Mouse (Mus musculus): Measurements from ENCODE around the gene Psap. TPM values are rescaled to one million over a fixed set of nuclear protein-coding genes. Genes with fewer than 3 reads are reported as not detected.

Gene Psap
- total RNA-seq, 2 experiments from 2014 or later: 1,489 to 1,662 TPM

DNA sequence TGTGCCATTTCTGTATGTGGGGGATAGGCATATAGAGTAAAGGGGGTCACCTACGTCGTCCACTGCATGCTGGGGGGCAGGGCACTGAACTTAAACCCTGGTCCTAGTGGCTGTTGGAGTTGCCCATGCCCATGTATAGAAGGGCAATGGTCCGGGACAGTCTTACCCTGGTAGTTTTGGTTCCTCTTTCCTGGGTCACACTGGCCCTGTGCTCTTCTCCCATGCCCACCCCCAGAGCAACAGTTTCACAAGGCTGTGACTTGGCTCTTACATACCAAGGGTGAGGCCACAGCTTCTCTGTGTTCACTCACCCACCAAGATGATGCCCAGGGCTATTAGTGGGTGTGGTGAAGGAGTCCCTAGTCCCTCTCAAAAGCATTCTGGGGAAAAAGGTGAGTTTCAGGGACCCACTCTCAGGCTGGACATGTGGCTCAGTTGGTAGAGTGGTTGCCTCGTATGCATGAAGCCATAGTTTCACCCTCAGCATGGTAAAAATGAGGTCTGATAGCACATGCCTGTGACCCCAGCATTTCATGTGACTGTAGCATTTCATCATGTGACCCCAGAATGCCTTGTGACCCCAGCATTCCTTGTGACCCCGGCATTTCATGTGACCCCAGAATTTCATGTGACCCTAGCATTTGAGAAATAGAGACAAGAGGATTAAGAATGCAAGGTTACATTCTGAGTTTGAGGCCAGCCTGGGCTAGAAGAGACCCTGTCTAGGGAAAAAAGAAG is 16.7 kb upstream of the Psap start:
- no peak for DNase-seq (ENCODE audit: low spot score in 2 of 2)
- intact Hi-C loops (cut with DNase I): no loop called here

DNA sequence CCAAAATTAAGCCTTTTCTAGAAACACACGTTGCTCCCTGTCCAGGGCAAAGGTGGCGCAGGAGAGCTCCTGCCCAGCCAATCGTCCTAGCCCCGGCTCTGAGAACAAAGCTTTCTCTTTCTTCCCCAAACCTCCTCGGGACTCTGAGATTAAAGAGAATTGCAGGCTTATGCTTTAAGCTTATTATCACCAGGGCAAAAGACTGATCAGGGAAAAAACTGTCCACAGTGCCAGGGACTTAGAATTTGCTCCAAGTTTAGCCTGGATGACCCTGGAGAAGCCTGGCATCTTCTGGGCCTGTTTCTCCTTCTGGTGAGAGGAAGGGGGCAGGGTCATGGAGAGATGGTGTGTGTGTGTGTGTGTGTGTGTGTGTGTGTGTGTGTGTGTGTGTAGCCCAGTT is 15.9 kb upstream of the Psap start:
- DNase-seq (ENCODE audit: low spot score in 2 of 2): no peak
- intact Hi-C loops (cut with DNase I): no loop called here

DNA sequence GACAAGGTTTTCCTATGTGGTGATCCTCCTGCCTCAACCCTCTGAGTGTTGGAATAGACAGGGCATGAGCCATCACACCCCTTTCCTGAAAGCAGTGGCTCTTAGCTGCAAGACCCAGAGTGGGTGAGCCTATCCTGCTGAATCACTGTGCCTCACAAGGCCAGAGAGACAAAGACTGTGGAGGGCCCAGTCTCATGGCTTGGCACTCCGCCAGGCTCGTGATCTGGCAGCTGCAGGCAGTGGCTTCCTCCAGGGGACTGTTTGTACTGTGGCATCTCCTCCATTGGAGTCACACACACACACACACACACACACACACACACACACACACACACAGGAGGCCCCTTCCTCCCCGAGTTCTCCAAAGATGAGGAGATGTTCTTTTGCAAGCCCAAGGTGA is 15.0 kb upstream of the Psap start:
- intact Hi-C loops (cut with DNase I): no loop called here
- DNase-seq (ENCODE audit: low spot score in 2 of 2): peak; percentile 73 to 75

DNA sequence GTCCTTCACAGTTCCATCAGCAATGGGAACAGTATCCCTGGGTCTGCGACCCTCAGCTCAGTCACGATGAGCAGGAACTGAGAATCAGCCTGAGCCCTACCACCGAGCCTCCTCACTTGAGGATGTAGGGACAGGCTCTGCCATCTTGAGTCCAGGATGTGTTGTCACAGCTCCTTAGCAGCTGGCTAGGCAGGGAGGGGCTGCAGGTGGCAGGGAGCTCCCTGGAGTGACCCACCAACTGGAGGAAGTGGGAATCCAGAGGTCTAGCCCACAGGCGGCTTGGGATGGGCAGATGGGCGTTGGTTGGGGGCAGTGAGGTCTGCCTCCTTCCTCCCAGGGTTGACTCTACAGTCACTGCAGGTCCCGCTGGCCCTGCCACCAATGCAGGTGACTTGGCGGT is 14.1 kb upstream of the Psap start:
- no peak for DNase-seq (ENCODE audit: low spot score in 2 of 2)
- intact Hi-C loops (cut with DNase I): no loop called here

DNA sequence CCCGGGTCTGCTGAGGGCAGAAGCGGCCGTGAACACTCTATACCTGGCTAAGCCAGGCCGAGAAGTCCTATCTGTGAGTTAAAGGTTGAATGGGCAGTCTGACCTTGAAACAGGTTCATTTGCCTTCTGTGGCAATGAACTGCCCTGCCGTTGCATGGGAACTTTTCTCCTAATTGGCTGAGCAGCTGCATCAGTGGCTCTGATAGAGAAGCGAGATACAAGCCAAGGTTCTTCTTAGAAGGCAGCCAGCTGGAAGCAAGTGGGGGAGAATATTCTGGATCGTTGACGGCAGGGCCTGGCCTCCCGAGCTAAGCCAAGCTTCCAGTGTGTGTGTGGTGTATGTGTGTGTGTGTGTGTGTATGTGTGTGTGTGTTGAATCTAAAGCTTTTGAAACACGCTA is 12.2 kb upstream of the Psap start:
- intact Hi-C loops (cut with DNase I): no loop called here
- DNase-seq (ENCODE audit: low spot score in 2 of 2): no peak

DNA sequence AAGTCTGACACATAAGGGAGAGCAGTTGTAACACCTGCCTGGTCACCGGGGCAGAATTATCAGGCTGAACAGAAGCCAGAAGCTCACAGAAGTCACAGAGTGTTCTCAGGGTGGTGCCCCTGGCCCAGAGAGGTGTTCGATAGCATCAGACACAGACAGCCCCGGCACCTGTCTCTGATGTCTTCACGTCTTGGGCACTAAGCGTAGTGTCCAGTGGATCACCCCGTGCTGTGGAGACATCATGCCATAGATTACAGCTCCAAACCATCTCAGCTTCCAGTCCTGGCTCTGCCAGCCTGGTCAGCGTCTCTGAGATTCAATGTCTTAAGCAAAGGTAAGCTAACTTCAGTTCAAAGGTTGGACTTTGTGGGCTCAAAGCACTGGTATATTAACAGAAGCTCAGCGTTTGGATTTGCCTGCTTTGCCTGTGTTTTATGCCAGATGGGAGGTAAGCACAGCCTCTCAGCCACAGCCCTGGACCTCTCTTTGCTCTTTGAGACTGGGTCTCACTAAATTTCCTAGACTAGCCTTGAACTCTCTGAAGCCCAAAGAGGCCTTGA is 10.5 kb upstream of the Psap start:
- no peak for DNase-seq (ENCODE audit: low spot score in 2 of 2)
- intact Hi-C loops (cut with DNase I): no loop called here

DNA sequence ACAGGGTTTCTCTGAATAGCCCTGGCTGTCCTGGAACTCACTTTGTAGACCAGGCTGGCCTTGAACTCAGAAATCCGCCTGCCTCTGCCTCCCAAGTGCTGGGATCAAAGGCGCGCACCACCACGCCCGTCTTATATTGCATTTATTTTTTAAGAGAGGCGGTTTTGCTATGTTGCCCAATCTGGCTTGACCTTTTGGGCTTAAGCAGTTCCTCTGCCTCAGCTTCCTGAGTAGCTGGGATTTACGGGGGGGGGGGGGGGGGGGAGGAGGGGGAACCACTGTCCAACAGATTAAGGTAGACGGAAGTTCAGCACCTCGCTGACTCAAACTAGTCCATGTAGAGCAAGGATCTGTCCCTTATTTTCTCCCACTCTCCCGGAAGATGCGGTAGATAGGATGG is 8.7 kb upstream of the Psap start:
- DNase-seq (ENCODE audit: low spot score in 2 of 2): no peak
- intact Hi-C loops (cut with DNase I): no loop called here

DNA sequence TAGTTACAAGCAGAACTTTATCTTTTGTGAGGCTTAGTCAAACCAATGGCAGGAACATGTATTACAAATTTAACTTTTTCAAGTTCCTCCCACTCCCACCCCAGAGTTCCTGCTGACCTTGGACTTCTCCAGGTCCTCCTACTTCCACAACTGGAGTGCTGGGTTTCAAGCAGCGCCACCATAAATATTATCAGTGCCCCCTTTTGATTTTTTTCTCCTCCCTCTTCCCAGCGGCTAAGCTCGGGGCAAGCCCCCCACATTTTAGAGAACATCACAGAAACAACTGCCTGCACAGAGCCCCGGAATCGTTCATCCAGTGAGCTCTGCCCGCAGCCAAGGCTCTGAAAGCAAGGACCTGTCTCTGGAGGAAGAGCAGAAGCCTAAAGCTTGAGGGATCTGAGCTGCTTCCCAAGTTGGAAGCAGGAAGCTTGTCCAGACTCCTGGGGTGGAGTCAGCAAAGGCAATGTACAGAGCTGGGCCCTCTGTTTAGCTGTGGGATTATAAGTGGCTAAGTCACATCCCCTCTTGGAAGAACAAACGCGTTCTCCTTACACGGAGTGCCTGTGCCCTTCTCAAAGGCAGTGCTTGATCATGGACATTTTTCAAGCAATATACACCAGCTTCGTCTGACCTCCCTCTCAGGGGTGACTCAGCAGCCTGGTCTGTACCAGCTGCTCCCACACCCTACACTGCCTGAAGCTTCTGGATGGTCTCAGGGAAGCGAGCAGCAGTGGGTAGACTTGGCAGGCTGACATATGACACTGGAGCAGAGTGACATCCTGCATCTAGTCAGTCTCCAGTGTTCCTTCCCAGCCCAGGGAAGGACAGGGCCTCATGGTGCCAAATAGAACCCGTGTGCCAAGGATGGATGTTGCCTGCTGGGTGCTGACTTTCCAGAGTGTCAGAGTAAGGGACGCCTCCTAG is 8.0 kb upstream of the Psap start:
- intact Hi-C loops (cut with DNase I): no loop called here
- DNase-seq (ENCODE audit: low spot score in 2 of 2): no peak

DNA sequence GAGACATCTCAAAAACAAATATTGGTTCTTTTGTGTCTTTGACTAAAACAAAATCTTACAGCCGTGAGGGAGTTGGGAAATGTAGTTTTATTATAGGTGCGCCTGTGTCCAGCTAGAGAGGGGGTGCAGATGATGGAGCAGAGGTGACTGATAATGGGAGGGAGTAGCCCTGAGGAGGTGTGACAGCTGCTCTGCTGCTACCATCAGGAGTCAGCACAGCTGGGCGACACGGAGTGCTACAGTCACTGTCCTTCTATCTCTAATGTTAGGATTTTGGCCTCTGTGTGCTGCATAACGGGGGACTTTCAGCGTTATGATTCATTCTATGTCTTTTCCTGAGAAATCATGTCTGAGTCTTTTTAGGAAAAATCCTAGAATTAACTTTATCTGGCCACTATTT is 6.4 kb upstream of the Psap start:
- intact Hi-C loops (cut with DNase I): no loop called here
- no peak for DNase-seq (ENCODE audit: low spot score in 2 of 2)

DNA sequence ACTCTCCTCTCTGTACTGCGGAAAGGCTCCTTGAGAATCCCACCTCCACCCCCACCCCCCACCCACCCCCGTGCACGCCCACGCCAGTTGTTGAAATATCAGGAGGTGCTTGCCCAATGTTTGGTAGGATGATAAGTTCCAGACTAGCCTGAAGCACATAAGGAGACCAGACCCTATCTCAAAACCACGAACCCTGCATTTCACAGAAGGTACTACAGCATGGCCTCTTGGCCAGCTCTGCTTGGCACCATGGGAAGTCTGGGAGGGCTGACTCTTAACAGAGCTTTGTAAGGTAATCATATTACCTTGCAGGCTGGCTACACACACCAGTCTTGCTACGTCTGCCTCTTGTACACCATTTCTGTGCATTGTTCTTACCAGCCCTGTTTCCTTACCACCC is 5.2 kb upstream of the Psap start:
- intact Hi-C loops (cut with DNase I): no loop called here
- DNase-seq (ENCODE audit: low spot score in 2 of 2): no peak

DNA sequence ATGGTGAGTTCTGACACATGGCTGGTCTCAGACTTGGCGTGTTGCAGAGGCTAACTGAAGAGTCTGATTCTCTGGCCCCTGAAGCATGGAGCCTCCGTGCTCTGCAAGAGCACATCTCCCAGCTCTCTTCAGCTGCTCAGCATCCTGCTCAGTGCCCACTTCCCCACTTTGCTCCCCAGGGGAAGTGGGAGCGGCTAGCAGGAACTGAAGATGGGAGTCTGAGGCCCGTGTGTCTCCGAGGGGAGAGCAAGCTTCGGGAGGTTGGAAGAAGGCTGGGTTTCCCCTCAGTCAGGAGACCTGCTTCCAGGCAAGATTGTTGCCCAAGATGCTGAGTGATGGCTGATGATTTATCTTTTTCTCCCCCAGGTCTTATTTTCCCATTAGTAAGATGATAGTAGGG is 4.0 kb upstream of the Psap start:
- intact Hi-C loops (cut with DNase I): no loop called here
- no peak for DNase-seq (ENCODE audit: low spot score in 2 of 2)

DNA sequence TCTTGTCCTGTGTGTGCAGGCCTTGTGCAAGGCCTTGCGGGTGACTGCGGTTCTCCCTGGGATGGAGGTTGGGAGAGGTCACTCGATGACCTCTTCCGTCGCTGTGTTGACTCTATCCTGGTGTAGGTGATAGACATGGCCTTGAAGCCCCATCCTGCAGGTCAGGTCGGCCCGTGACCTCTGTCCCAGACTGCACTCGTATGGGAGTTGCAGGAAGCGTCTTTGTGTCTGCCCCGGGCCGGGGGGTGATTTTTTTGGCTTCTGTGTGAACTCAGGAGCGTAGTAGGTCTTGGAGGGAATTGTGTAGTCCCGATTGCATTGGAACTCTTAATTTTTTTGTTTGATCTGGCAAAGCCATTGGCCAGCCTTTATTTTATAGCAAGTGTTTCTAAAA is 576 bp downstream of the Psap start:
- intact Hi-C loops (cut with DNase I): no loop called here
- DNase-seq (ENCODE audit: low spot score in 2 of 2): no peak

DNA sequence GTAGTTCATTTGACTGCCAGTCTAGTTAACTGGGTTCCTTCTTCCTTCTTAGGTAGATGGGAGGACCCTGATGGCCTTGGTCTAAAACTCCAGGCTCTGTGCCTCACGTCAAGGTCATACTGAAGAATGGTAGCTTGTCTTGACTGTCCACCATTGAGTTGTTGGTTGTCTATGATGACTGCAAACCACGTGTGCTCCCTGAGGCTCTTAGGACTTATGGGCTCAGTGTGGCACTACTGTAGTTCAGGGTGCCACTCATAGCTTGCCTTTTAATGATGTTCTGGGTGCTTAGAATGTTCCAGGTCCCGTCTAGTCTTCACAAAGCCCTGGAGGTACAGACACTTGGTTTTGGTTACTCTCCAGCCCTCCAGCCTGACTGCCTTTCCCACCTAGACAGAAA is 1.4 kb downstream of the Psap start:
- intact Hi-C loops (cut with DNase I): no loop called here
- no peak for DNase-seq (ENCODE audit: low spot score in 2 of 2)

DNA sequence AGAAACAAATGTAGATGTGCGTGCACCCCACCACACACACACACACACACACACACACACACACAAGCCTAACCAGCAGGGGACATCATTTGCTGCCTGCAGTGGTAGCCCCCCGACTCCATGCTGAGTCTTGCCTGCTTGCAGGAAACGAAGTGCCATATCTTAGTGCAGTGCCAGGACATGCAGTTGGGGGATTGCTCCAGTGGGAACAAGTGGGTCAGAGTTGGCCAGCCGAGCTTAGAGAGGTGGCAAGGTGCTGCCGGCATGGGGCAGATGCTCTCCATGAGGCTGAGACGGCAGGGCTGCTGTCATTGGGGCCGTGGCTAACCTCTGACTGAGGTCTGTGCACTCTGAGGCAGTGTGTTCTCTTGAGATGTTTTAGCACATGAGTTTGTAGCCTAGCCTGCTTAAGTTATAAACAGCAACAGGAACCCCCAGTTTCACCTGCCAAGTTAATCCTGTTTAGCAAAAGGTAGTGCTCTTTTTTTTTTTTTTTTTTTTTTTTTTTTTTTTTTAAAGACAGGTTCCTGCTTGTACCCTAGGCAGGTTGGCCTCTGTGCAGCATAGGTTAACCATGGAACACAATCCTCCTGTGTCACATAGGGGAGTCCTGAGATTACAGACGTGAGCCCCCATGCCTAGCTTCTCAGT is 2.0 kb downstream of the Psap start:
- intact Hi-C loops (cut with DNase I): no loop called here
- no peak for DNase-seq (ENCODE audit: low spot score in 2 of 2)

DNA sequence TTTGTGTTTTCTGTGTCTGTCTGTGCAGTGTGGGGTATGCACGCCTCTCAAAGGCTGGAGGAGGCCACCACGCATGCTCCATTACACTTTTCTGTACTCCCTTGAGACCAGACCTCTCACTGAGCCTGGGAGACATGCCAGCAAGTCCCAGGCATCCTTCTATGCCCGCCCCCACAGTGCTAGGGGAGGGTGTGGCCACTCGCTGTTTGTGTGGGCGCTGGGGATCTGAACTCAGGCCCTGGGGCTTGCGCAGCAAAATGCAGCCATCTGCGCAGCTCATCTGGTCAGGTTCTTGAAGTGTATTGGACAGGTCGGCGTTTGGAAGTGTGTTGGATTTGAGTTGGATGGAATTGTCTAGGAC is 2.5 kb downstream of the Psap start:
- intact Hi-C loops (cut with DNase I): loop anchor here (5.0 kb wide), 1 partner anchor 33 kb away; no protein-coding TSS in a partner anchor

DNA sequence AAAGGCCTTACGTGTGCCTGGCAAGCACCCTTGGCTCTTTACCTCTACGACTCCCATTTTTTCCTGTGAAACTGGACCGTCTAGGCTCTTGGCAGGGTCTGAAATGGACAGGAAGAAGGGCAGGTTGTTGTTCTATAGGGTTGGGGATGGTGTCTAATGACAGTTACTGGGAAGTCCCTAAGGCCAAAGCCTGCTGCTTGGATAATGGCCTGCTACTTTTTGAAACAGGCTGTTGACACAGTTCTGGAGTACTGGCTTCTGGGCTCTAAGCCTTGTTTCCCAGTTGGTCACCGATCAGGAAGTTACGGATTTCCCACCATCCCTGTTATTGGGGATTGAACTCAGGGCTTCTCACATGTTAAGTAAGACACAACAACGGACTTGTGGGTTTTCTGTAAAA is 2.9 kb downstream of the Psap start:
- no peak for DNase-seq (ENCODE audit: low spot score in 2 of 2)

More for the DNA sequence above, 2.5 kb downstream of the Psap start:
- DNase-seq (ENCODE audit: low spot score in 2 of 2): peak; percentile 76 to 81

DNA sequence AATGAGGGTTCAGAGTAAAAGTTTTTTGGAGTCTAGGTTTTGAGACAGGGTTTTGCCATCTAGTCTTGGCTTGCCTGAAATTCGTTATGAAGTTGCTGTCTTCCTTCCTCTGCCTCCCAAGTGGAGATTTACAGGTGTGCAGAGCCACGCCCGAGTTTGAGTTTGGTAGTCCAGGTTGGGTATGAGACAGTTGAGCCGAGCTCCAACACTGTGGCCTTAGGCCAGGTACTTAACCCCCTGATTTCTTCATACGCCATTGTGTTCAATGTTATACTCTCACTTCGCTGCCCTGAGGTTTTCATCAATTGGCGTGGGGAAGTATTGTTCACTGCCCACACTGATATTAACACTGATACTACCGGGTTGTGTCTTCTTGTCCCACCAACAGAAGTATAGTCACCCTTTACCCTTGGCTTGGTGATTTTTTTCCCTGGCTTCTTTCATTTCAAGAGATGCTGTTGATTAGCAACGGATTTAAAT is 4.2 kb downstream of the Psap start:
- intact Hi-C loops (cut with DNase I): loop anchor here (5.0 kb wide), 1 partner anchor 34 kb away; no protein-coding TSS in a partner anchor
- no peak for DNase-seq (ENCODE audit: low spot score in 2 of 2)

More for the DNA sequence above, 2.9 kb downstream of the Psap start:
- intact Hi-C loops (cut with DNase I): loop anchor here (5.0 kb wide), 1 partner anchor 33 kb away; no protein-coding TSS in a partner anchor

DNA sequence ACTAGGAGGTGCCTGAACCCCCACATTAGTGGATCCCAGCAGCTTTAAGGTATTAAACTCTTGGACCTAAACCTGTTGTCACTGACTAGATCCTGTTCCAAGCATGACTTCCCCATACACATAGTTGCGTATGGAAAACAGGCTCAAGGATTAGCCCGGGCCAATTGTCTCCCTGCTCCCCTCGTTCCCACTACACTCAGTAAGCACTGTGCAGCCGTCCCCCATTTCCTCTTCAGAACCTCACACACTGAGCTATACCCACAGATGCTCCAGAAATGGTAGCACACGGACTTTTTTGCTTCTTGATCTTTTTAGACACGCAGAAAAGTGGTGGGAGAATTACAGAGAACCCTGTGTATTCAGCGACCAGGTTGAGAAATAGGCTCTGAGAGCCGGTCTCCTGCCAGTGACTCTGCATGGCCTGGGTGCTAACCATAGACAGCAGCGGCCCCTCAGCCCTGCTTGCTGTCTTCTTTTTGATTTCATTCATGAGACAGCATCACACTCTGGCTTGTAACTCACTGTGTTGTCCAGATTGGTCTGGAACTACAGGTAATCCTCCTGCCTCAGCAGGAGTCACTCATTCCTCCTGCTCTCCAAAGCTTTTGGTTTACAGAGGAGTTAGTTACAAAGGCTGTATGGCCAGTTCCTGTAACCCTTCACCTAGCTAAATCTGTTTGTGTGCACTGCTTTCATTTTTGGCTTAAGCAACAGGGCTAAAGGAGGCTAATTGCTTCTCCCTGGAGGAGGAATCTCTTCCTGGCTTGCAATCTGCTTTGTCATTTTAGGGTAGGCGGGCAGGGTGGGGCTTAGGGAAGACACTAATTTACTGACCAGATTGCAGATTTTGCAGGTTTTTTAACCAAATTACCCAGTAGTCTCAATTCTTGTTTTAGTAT is 4.9 kb downstream of the Psap start:
- no peak for DNase-seq (ENCODE audit: low spot score in 2 of 2)
- intact Hi-C loops (cut with DNase I): loop anchor here (5.0 kb wide), 1 partner anchor 35 kb away; no protein-coding TSS in a partner anchor

DNA sequence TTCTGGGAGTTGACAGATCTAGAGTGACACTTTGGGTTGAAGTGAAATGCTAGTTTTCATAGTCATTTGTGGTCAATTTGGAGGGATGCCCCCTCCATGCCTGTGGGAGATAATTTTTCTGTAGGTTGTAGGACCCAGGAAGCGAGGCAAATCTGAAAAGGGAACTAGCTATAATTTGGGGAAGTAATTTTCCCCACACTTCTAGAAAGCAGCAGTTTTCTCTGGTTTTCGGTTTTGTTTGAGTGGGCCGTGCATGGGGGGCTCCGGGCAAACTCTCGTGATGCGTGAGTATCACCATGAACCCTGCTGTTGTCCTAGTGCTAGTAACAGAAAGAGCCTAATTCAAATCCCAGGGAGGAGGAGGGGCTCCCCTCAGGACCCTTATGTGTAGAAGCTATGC is 6.8 kb downstream of the Psap start:
- DNase-seq (ENCODE audit: low spot score in 2 of 2): no peak

More for the DNA sequence above, 6.8 kb downstream of the Psap start:
- intact Hi-C loops (cut with DNase I): loop anchor here (5.0 kb wide), 1 partner anchor 37 kb away; no protein-coding TSS in a partner anchor
